Mouse (Mus musculus) myocyte (in vitro differentiated cells): ENCODE measurements around the gene Sgsm1.

ENCODE experiments used
- CEBPB ChIP-seq: IDR thresholded peaks from 2 replicates; pipeline ENCODE4 v1.6.1; 2011; ENCODE audit warnings: mild to moderate bottlenecking, moderate library complexity; ENCODE audit not compliant: poor library complexity, insufficient read depth, severe bottlenecking
- E2F4 ChIP-seq: IDR thresholded peaks from one replicate; pipeline ENCODE4 v1.6.1; 2011; ENCODE audit warnings: mild to moderate bottlenecking, control low read depth, moderate library complexity; ENCODE audit not compliant: insufficient read depth
- MAX ChIP-seq: IDR thresholded peaks from one replicate; pipeline ENCODE4 v1.6.1; 2011; ENCODE audit warnings: low read depth, mild to moderate bottlenecking, control low read depth
- MYOG ChIP-seq, 3 experiments: IDR thresholded peaks; one replicate each; pipeline ENCODE4 v1.6.1; 2011; ENCODE audit warnings: control low read depth in 2 of 3, low read depth in 2 of 3, mild to moderate bottlenecking in 2 of 3; ENCODE audit not compliant: insufficient read length in 2 of 3, control insufficient read depth in 1 of 3, insufficient read depth in 1 of 3
- POLR2A ChIP-seq: IDR thresholded peaks from one replicate; pipeline ENCODE4 v1.6.1; 2011; ENCODE audit warnings: low read depth, mild to moderate bottlenecking, control low read depth, moderate library complexity; ENCODE audit not compliant: insufficient read length
- POLR2AphosphoS2 ChIP-seq: IDR thresholded peaks from one replicate; pipeline ENCODE4 v1.6.1; 2011; ENCODE audit warnings: low read depth, control low read depth; ENCODE audit not compliant: insufficient read length
- REST ChIP-seq: IDR thresholded peaks from one replicate; pipeline ENCODE4 v1.6.1; 2011; ENCODE audit warnings: mild to moderate bottlenecking, control low read depth, moderate library complexity; ENCODE audit not compliant: insufficient read depth, insufficient read length
- SRF ChIP-seq: IDR thresholded peaks from one replicate; pipeline ENCODE4 v1.6.1; 2011; ENCODE audit warnings: low read depth; ENCODE audit not compliant: control insufficient read depth, insufficient read length
- TCF12 ChIP-seq: IDR thresholded peaks from one replicate; pipeline ENCODE4 v1.6.1; 2011; ENCODE audit warnings: mild to moderate bottlenecking, control low read depth; ENCODE audit not compliant: poor library complexity, insufficient read depth, severe bottlenecking
- TCF3 ChIP-seq: IDR thresholded peaks from one replicate; pipeline ENCODE4 v1.6.1; 2011; ENCODE audit warnings: low read depth, control low read depth; ENCODE audit not compliant: insufficient read length
- USF1 ChIP-seq: IDR thresholded peaks from one replicate; pipeline ENCODE4 v1.6.1; 2011; ENCODE audit warnings: low read depth, mild to moderate bottlenecking, control low read depth, moderate library complexity

DNA sequence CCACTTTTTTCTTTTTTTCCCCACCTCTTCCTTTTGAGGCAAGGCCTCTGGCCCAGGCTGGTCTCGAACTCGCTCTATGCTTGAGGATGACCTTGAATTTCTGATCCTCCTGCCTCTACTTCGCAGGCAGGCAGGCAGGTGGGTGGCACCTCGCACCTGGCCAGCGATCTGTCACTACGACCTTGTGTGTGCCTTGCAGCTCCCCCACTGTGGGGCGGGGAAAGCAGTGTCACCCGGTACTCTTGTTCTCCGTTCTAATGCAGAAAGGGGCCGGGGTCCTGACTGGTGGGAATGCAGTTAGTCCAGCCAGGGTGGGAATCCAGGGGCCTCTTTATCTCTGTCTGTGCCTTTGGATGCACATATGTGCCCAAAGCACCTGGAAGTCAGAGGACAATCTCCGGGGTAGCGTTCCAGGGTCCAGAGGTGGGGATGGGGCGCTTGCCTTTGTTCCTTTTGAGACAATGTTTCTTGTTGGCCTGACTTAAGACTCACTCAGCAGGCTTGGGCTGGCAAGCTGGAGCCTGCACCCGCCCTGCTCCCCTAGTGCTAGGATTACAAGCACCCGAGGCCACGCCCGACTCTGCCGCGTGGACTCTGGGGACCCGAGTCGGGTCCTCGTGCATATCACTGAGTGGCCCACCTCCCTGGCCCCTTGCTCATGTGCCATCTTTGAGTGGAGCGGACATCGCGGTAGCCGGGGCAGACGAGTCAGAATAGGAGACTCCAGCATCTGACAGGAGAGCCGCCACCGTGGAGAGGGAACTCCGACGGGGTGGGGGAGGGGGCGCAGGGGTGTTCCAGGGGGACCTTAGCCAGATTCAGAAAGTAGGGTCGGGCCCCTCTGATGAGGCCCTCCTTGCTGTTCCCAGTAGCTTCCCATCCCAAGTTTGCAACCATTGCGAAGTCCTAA is 24.3 kb upstream of the Sgsm1 start:
- TF ChIP-seq CEBPB = no peak
- no peak for TF ChIP-seq POLR2AphosphoS2
- TF ChIP-seq E2F4 = no peak
- no peak for TF ChIP-seq MAX
- TF ChIP-seq TCF12 = no peak
- no peak for TF ChIP-seq POLR2A
- no peak for TF ChIP-seq USF1
- TF ChIP-seq SRF = no peak
- TF ChIP-seq REST = no peak
- TF ChIP-seq TCF3 = no peak
- no peak for TF ChIP-seq MYOG (IDR thresholded peaks at IDR 0.05; ENCODE audit: control insufficient read depth in 1 of 3, insufficient read depth in 1 of 3, insufficient read length in 2 of 3, low read depth in 2 of 3)
